Mouse (Mus musculus): ENCODE measurements at regions not wholly inside any gene's neighbourhood (a gene's known extent, or its start where the extent isn't known, plus 50 kb on each side); places are given as distances from the start of the nearest gene placed in this dataset.
A peak's percentile ranks its signal among the peaks of the same experiment; 100 is the strongest.

- DNase-seq (ENCODE audit: low spot score in 2 of 2) = peak in 1 of 2 experiments; percentile 17
These were observed 229.7 kb upstream of the Grm3 start for GRCm38 (mm10) chr5:9954652-9955051.

DNA sequence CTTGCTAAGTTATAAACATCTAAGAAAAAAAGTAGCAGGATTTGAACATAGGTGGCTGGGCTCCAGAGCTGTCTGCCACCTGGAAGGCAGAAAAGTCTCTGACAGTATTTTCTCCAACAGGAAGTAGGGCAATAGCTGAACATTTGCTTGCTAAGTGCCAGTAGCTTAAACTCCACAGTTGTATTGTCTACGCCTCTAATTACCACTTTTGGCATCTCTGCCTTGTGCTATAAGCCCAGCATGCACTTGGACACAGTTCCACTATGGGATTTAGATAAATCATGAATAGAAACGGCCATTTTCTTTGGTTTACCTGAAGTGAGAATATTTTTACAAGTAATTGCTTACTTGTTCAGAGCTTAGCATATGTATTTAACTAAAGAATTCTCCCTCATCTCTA, 213.8 kb upstream of the Grm3 start:
- DNase-seq (ENCODE audit: low spot score in 2 of 2) = no peak

DNA sequence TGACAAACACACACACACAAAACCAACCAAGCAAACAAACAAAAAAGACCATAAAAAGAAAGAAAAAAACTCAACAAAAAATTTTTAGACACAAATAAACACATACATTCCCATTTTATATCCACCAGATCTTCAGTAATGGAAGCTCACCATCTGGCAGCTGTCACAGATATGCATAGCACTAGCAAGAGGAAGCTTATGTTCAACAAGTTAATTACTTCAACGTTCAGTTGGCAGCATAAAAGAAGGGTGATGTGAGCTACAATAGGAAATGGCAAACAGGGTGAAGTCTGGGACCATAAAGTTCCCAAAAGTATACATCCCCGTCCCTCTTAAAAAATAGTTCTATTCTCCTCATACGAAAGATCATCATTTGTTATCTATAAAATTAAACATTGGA, 188.0 kb upstream of the Grm3 start:
- no peak for DNase-seq (ENCODE audit: low spot score in 2 of 2)

DNA sequence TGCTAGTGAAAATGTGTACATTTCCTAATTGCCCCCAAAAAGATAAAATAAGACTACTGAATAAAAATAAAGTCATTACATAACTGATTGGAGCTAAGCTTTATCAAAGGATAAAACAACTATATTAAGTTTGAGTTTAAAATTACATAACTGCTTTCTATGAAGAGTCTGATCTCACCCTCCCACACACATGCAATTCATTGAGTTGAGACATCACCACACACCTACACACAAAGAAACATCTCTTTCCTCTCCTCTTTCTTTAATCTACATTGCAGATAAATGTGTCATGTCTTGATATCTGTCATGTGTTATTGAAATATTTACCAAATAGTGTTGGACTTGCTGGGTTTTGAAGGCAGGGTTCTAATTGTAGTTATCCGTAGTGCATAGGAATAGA, 186.8 kb upstream of the Grm3 start:
- DNase-seq (ENCODE audit: low spot score in 2 of 2) = no peak

DNA sequence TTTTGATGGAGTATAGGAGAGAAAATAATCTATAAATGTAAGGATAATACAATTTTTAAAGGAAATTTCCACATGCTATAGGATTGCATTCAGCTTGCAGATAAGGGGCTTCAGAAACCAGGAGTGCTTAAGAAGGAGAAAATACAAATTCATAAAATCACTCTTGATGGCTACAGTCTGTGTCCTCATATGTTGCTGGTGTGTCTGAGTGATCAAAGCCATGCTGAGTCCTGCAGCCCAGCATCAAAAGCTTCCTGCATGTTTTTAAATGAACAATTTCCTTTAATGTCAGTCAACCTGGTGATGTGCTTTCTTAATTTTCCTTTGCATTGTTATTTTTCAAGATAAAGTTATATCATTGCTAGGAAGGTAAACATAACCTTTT, 186.1 kb upstream of the Grm3 start:
- DNase-seq (ENCODE audit: low spot score in 2 of 2) = no peak

GRCm38 (mm10) chr5:9910452-9911088, 185.6 kb upstream of the Grm3 start:
- no peak for DNase-seq (ENCODE audit: low spot score in 2 of 2)

- no peak for DNase-seq (ENCODE audit: low spot score in 2 of 2)
These were observed 170.3 kb upstream of the Grm3 start for GRCm38 (mm10) chr5:9895297-9895696.

- DNase-seq (ENCODE audit: low spot score in 2 of 2) = no peak
These were observed 153.1 kb upstream of the Grm3 start for GRCm38 (mm10) chr5:9878063-9878462.

- no peak for DNase-seq (ENCODE audit: low spot score in 2 of 2)
These were observed 144.1 kb upstream of the Grm3 start for GRCm38 (mm10) chr5:9869091-9869490.

GRCm38 (mm10) chr5:9829750-9830149, 104.8 kb upstream of the Grm3 start:
- DNase-seq (ENCODE audit: low spot score in 2 of 2) = no peak

DNA sequence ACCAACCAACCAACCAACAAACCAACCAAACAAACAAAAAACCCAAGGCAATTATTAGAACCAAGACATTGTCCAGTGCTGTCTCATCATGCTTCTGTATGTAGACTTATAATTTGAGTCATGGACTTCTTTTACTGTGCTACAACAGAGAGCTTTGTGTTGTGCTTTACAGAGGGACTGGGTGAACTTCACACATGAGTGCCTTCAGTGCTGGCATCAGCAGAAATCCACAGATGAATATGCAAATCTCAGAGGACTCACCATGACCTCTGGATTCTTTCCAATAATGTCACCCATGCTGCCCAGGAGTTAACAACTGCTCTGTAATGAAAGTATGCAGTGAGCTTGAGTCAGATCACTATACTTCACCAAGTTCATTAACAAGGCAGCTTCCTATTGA, 76.7 kb upstream of the Grm3 start:
- DNase-seq (ENCODE audit: low spot score in 2 of 2) = no peak

GRCm38 (mm10) chr5:9781107-9781506, 56.1 kb upstream of the Grm3 start:
- DNase-seq (ENCODE audit: low spot score in 2 of 2) = no peak

All from cerebellum, postnatal 4 days (tissue).